14 mouse cellular contexts compared by ENCODE assay signal in the genomic region with DNA sequence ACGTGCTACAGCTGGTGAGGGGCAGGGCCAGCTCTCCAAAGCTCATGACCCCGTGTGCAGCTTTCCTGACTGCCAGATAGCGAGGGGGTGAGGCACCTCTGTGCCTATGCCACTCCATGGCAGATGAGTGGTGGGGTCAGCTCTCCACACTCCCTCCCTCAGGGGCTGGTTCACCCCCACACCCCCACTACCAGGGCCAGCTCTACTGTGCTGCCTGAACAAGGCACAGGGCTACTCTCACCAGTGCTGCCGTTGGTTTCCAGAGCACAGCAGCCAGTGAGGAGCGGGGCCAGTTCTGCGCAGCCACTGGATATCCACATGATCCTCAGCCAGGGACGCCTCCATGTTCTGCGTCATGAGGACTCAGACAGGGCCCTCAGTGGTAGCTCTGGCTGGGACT. TPM values are rescaled to one million over a fixed set of nuclear protein-coding genes. Genes with fewer than 3 reads are reported as not detected.
"Had no signal": no experiment of that assay in that cellular context is flagged by ENCODE, and none has a peak within 500 bp of the region (broad histone marks: within the 10 kb centered on the region; RNA-seq: fewer than 3 reads in every experiment).

No protein-coding gene starts in this region.

- DNase-seq: kidney, postnatal 10 days; kidney, postnatal 4 days; lung, adult 2 months; lung, postnatal 36 days; right cerebral cortex, postnatal 25 days; thymus, adult 18-20 months; thymus, postnatal 14 days had no signal

- H3K9me3 ChIP-seq: limb, embryonic 13.5 days; liver, embryonic 15.5 days had no signal

- H3K4me2 ChIP-seq: limb, embryonic 13.5 days; liver, embryonic 11.5 days; liver, embryonic 15.5 days had no signal

- H3K27ac ChIP-seq: layer of hippocampus, adult 2 months; limb, embryonic 13.5 days; liver, embryonic 15.5 days had no signal

- H3K27me3 ChIP-seq: limb, embryonic 13.5 days; liver, embryonic 15.5 days had no signal

- ATAC-seq: lung, postnatal 0 days had no signal

- H3K4me3 ChIP-seq: layer of hippocampus, adult 2 months; limb, embryonic 13.5 days; liver, embryonic 15.5 days had no signal

- H3K9ac ChIP-seq: limb, embryonic 13.5 days; liver, embryonic 15.5 days had no signal

- H3K4me1 ChIP-seq: limb, embryonic 13.5 days; liver, embryonic 15.5 days had no signal

- H3K36me3 ChIP-seq: limb, embryonic 13.5 days; liver, embryonic 15.5 days had no signal

RNA-seq across cellular contexts. Expression of a gene that starts 15.0 kb away (rescaled TPM):
- polyA plus RNA-seq: kidney, embryonic 14.5 days; liver, embryonic 11.5 days; neural tube, embryonic 14.5 days had no signal
